Mouse (Mus musculus): ENCODE data around the gene Gzmm.

The Gzmm gene

GRCm38 (mm10) chr10:79723692-79724091 lies 34.9 kb downstream of the Gzmm start:
- no peak for DNase-seq (ENCODE audit: low read depth in 1 of 2, low spot score in 2 of 2)

- peak; percentile 26 to 54 for DNase-seq (ENCODE audit: low read depth in 1 of 2, low spot score in 2 of 2)
These were observed 37.3 kb downstream of the Gzmm start for GRCm38 (mm10) chr10:79726090-79726489.

- DNase-seq (ENCODE audit: low read depth in 1 of 2, low spot score in 2 of 2), result no peak
These were observed 39.8 kb downstream of the Gzmm start for GRCm38 (mm10) chr10:79728323-79729249.

- DNase-seq (ENCODE audit: low read depth in 1 of 2, low spot score in 2 of 2), result no peak
These were observed 40.6 kb downstream of the Gzmm start for GRCm38 (mm10) chr10:79729357-79729965.

GRCm38 (mm10) chr10:79732500-79732899 lies 43.7 kb downstream of the Gzmm start:
- no peak for DNase-seq (ENCODE audit: low read depth in 1 of 2, low spot score in 2 of 2)

GRCm38 (mm10) chr10:79733847-79734246 lies 45.0 kb downstream of the Gzmm start:
- DNase-seq (ENCODE audit: low read depth in 1 of 2, low spot score in 2 of 2), result no peak

GRCm38 (mm10) chr10:79735361-79735760 lies 46.5 kb downstream of the Gzmm start:
- DNase-seq (ENCODE audit: low read depth in 1 of 2, low spot score in 2 of 2), result no peak

- no peak for DNase-seq (ENCODE audit: low read depth in 1 of 2, low spot score in 2 of 2)
These were observed 47.9 kb downstream of the Gzmm start for GRCm38 (mm10) chr10:79736706-79737105.

- no peak for DNase-seq (ENCODE audit: low read depth in 1 of 2, low spot score in 2 of 2)
These were observed 49.4 kb downstream of the Gzmm start for GRCm38 (mm10) chr10:79738259-79738658.

- DNase-seq (ENCODE audit: low read depth in 1 of 2, low spot score in 2 of 2), result no peak
These were observed 50.4 kb downstream of the Gzmm start for GRCm38 (mm10) chr10:79739234-79739633.

- no peak for DNase-seq (ENCODE audit: low read depth in 1 of 2, low spot score in 2 of 2)
These were observed 52.0 kb downstream of the Gzmm start for GRCm38 (mm10) chr10:79740863-79741262.

GRCm38 (mm10) chr10:79743161-79743560 lies 54.3 kb downstream of the Gzmm start:
- DNase-seq (ENCODE audit: low read depth in 1 of 2, low spot score in 2 of 2), result no peak

GRCm38 (mm10) chr10:79743650-79744365 lies 55.0 kb downstream of the Gzmm start:
- no peak for DNase-seq (ENCODE audit: low read depth in 1 of 2, low spot score in 2 of 2)

Measured in monocyte, adult 2 months (primary cell).